Mouse (Mus musculus) adrenal gland (tissue): ENCODE results near the gene Tbcd.

Experiments used
- intact Hi-C: fragments of 180-260 bp; cut with DNase I; formaldehyde crosslinking; loops from one replicate; pipeline ENCODE4 v1.15.1; 2025

The Tbcd gene

GRCm38 (mm10) chr11:121524191-121524590 lies 72.4 kb downstream of the Tbcd start:
- intact Hi-C loops: no loop called here

GRCm38 (mm10) chr11:121529747-121530146 lies 78.0 kb downstream of the Tbcd start:
- intact Hi-C loops: no loop called here

- intact Hi-C loops: no loop called here
Observed at GRCm38 (mm10) chr11:121536528-121536927, 84.8 kb downstream of the Tbcd start.

- intact Hi-C loops: no loop called here
Observed at GRCm38 (mm10) chr11:121542471-121542870, 90.7 kb downstream of the Tbcd start.

GRCm38 (mm10) chr11:121543287-121543856 lies 91.6 kb downstream of the Tbcd start:
- intact Hi-C loops: no loop called here

- intact Hi-C loops: no loop called here
Observed at GRCm38 (mm10) chr11:121543922-121544321, 92.2 kb downstream of the Tbcd start.

- intact Hi-C loops: no loop called here
Observed at GRCm38 (mm10) chr11:121544755-121545397, 93.1 kb downstream of the Tbcd start.

- intact Hi-C loops: no loop called here
Observed at GRCm38 (mm10) chr11:121545398-121546034, 93.8 kb downstream of the Tbcd start.

- intact Hi-C loops: no loop called here
Observed at GRCm38 (mm10) chr11:121547234-121547633, 95.5 kb downstream of the Tbcd start.

GRCm38 (mm10) chr11:121547925-121548324 lies 96.2 kb downstream of the Tbcd start:
- intact Hi-C loops: no loop called here

- intact Hi-C loops: no loop called here
Observed at GRCm38 (mm10) chr11:121548996-121549842, 97.5 kb downstream of the Tbcd start.

GRCm38 (mm10) chr11:121549843-121550647 lies 98.3 kb downstream of the Tbcd start:
- intact Hi-C loops: no loop called here

GRCm38 (mm10) chr11:121551206-121551799 lies 99.6 kb downstream of the Tbcd start:
- intact Hi-C loops: no loop called here

GRCm38 (mm10) chr11:121552167-121552566 lies 100.4 kb downstream of the Tbcd start:
- intact Hi-C loops: no loop called here

- intact Hi-C loops: no loop called here
Observed at GRCm38 (mm10) chr11:121552846-121553457, 101.2 kb downstream of the Tbcd start.

GRCm38 (mm10) chr11:121553458-121553857 lies 101.7 kb downstream of the Tbcd start:
- intact Hi-C loops: no loop called here

- intact Hi-C loops: loop anchor here (5.0 kb wide), 1 partner anchor 79 kb away; no protein-coding TSS in a partner anchor
Observed at GRCm38 (mm10) chr11:121556727-121557126, 105.0 kb downstream of the Tbcd start.

GRCm38 (mm10) chr11:121557946-121558345 lies 106.2 kb downstream of the Tbcd start:
- intact Hi-C loops: loop anchor here (5.0 kb wide), 1 partner anchor 81 kb away; no protein-coding TSS in a partner anchor

GRCm38 (mm10) chr11:121558522-121558921 lies 106.8 kb downstream of the Tbcd start:
- intact Hi-C loops: loop anchor here (5.0 kb wide), 1 partner anchor 81 kb away; no protein-coding TSS in a partner anchor
